Mouse (Mus musculus): Measurements from ENCODE around the gene Hcrtr1. TPM values are rescaled to one million over a fixed set of nuclear protein-coding genes. Genes with fewer than 3 reads are reported as not detected.

Hcrtr1 gene
- polyA plus RNA-seq, 1 experiment from 2014 or later = not detected

DNA sequence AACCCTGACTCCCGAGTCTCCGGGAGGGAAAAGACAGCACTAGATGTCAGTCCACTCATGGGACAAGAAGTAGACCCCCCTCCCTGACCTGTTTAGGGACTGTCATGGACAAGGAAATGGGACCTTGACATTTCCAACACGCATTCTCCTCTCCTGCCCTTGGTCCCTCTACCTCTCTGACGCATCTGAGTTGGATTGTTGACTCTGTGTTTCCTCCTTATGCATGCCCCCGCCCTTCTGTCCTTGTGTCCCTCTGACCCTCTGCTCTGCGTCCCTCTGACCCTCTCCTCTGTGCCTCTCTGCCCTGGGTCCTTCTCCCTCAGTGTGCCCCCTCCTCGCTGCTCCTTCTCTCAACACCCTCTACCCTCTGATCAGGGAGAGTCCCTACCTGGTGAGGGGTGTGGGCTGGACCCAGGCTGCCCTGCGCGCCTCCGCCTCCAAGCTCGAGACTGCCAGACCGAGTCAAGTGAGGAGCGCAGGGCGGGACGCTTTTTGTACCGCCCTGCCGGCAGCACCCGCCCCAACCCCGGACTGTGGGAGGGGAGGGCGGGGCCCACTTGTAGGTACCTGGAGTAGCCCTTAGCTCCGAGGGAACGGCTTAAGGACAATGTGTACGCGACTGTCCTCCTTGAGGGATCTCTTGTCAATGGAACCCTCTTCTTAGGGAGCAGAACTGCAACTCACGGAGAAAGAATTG, 35.3 kb upstream of the Hcrtr1 start:
- H3K4me2 ChIP-seq (ENCODE audit: low read depth, low read length) = peak overlapping the region; percentile 67
- peak overlapping the region; percentile 59 for H3K9ac ChIP-seq (replicated peaks)
- H3K4me1 ChIP-seq (ENCODE audit: insufficient read depth) = peaks cover 24% of the 10 kb centered on the region
- peak; percentile 74 for ATAC-seq
- no peaks in the 10 kb centered on the region for H3K36me3 ChIP-seq (replicated peaks; ENCODE audit: insufficient read depth, low read length)
- no peaks in the 10 kb centered on the region for H3K9me3 ChIP-seq (ENCODE audit: low read length)
- 0 out of 2 replicates have a peak, but pooled peaks cover 9% of the 10 kb centered on the region for H3K27me3 ChIP-seq (ENCODE audit: insufficient read depth, low read length)
- TF ChIP-seq EP300 (IDR thresholded peaks at IDR 0.05; ENCODE audit: low read depth) (no peak), CTCF (IDR thresholded peaks at IDR 0.05; ENCODE audit: low read depth) (no peak)
- H3K27ac ChIP-seq (ENCODE audit: low read depth) = peak overlapping the region; percentile 78
- peak overlapping the region; percentile 38 for H3K4me3 ChIP-seq (ENCODE audit: low read depth, low read length)
- WGBS (ENCODE audit: insufficient replicate concordance) = 5% methylated on average over 25 of the region's 25 CpGs
- DNase-seq = peak; percentile 76

DNA sequence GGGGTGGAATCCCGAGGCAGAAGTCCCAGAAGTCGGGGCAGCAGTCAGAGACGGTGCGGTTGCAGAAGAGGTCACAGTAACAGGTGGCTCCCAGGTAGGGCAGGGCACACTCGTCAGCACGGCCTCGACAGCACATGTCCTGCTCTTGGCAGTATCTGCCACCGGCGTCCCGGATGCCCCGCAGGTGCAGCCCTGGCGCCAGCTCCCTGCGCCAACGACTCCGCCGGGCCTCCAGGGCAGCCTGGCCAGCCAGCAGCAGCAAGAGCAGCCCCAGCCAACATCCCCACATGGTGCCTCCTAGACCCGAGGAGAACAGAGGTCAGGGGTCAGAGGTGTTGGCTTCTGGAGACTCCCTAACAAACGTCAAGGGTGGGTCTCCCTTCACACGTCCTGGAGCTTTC, 34.8 kb upstream of the Hcrtr1 start:
- H3K4me1 ChIP-seq (ENCODE audit: insufficient read depth) = peaks cover 24% of the 10 kb centered on the region
- peak overlapping the region; percentile 67 for H3K4me2 ChIP-seq (ENCODE audit: low read depth, low read length)
- no peaks in the 10 kb centered on the region for H3K36me3 ChIP-seq (replicated peaks; ENCODE audit: insufficient read depth, low read length)
- H3K27ac ChIP-seq (ENCODE audit: low read depth) = peak overlapping the region; percentile 78
- WGBS (ENCODE audit: insufficient replicate concordance) = 43% methylated on average over 19 of the region's 19 CpGs
- H3K27me3 ChIP-seq (ENCODE audit: insufficient read depth, low read length) = 0 out of 2 replicates have a peak, but pooled peaks cover 9% of the 10 kb centered on the region
- no peak for DNase-seq
- H3K9me3 ChIP-seq (ENCODE audit: low read length) = no peaks in the 10 kb centered on the region
- TF ChIP-seq CTCF (IDR thresholded peaks at IDR 0.05; ENCODE audit: low read depth) = no peak
- no peak for TF ChIP-seq EP300 (IDR thresholded peaks at IDR 0.05; ENCODE audit: low read depth)
- H3K4me3 ChIP-seq (ENCODE audit: low read depth, low read length) = peak overlapping the region; percentile 38
- peak overlapping the region; percentile 59 for H3K9ac ChIP-seq (replicated peaks)
- no peak for ATAC-seq

DNA sequence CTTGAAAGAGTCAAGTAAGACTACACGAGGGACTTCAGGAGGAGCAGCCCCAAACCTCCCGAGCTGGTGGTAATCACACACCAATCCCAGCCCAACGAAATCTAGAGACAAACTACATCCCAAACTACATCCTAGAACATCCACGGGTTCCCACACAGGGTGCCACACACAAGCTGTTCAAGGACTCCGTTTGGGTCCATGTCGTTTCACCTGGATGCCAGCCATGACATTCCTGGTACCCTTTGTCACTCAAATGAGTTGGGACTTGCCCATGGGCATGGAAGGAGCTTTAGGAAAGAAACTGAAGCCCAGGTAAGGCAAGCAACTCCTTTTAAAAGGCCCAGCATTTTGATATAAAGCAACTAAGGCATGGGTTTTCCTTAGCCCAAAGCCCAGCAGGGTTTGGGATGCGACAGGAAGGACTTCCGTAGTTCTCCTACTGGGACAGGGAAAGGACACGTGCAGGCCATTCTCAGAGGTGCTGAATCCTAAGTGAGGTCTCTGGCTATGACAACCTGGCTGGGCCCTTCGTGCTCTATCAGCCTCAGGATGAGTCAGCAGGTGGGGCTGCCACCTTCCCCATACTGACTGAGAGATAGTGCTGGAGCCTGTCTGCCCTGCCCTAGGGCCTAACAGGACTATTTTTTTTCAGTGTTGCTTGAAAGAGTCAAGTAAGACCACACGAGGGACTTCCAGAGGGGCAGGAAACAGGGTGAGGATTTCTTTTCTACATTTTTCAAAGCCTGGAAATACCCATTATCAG, 34.1 kb upstream of the Hcrtr1 start:
- Histone ChIP-seq H3K4me3 (ENCODE audit: low read depth, low read length) (peak overlapping the region; percentile 38), H3K9me3 (ENCODE audit: low read length) (no peaks in the 10 kb centered on the region), H3K4me2 (ENCODE audit: low read depth, low read length) (peak overlapping the region; percentile 67), H3K27ac (ENCODE audit: low read depth) (peak overlapping the region; percentile 78), H3K36me3 (replicated peaks; ENCODE audit: insufficient read depth, low read length) (no peaks in the 10 kb centered on the region), H3K27me3 (ENCODE audit: insufficient read depth, low read length) (0 out of 2 replicates have a peak, but pooled peaks cover 9% of the 10 kb centered on the region), H3K4me1 (ENCODE audit: insufficient read depth) (peaks cover 28% of the 10 kb centered on the region), H3K9ac (replicated peaks) (peak overlapping the region; percentile 59)
- DNase-seq (no peak), ATAC-seq (peak; percentile 40; the same call in 1 of the 2 replicates)
- TF ChIP-seq EP300 (IDR thresholded peaks at IDR 0.05; ENCODE audit: low read depth) = no peak
- TF ChIP-seq CTCF (IDR thresholded peaks at IDR 0.05; ENCODE audit: low read depth) = no peak
- 59% methylated on average over 11 of the region's 11 CpGs for WGBS (ENCODE audit: insufficient replicate concordance)

DNA sequence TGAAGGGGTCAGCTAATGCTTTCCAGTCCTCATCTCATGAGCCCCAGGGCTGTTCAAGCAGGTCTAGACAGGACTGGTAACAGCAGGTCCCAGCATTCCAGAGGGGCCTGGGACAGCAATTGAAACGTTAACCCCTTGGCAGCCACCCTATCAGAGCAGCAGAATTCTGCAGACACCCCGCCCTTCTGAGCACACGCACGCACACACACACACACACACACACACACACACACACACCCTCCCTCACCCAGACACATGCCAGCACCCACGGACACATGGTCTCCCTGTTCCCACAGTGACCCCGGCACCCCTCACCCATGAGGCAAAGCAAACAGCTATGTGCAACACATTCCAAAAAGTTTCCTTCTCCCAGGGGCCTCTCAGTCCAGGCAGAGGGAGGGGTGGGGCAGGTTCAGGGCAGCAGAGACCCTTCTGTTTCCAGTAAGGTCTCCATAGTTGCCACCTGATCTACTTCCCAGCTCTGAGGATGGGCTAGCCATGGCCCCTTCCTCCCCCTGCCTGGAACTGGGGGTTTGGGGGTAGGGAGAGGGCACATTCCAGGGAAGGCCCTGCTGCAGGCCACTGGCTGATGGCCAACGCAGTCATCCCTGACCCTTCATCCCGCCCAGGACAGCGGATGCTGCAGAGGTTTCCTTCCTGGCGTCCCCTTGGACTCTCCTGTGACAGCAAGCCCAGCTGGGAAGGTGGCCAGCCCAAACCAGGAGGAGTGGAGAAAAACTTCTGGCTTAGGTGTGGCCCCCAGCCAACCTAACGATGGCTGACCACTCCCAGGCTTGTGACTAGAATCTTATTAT, 33.0 kb upstream of the Hcrtr1 start:
- no peak overlapping the region for H3K9ac ChIP-seq (replicated peaks)
- no peaks in the 10 kb centered on the region for H3K36me3 ChIP-seq (replicated peaks; ENCODE audit: insufficient read depth, low read length)
- ATAC-seq (no peak), DNase-seq (peak; percentile 51)
- peak overlapping the region; percentile 16; the same call in 1 of the 2 replicates for H3K27ac ChIP-seq (ENCODE audit: low read depth)
- H3K9me3 ChIP-seq (ENCODE audit: low read length) = no peaks in the 10 kb centered on the region
- TF ChIP-seq CTCF (IDR thresholded peaks at IDR 0.05; ENCODE audit: low read depth) = no peak
- no peak for TF ChIP-seq EP300 (IDR thresholded peaks at IDR 0.05; ENCODE audit: low read depth)
- H3K4me3 ChIP-seq (ENCODE audit: low read depth, low read length) = 0 out of 2 replicates have a peak overlapping the region, but pooled peaks have one; percentile 38
- H3K27me3 ChIP-seq (ENCODE audit: insufficient read depth, low read length) = 0 out of 2 replicates have a peak, but pooled peaks cover 9% of the 10 kb centered on the region
- peak overlapping the region; percentile 67; the same call in 1 of the 2 replicates for H3K4me2 ChIP-seq (ENCODE audit: low read depth, low read length)
- peaks cover 35% of the 10 kb centered on the region for H3K4me1 ChIP-seq (ENCODE audit: insufficient read depth)
- 60% methylated on average over 9 of the region's 11 CpGs for WGBS (ENCODE audit: insufficient replicate concordance)

DNA sequence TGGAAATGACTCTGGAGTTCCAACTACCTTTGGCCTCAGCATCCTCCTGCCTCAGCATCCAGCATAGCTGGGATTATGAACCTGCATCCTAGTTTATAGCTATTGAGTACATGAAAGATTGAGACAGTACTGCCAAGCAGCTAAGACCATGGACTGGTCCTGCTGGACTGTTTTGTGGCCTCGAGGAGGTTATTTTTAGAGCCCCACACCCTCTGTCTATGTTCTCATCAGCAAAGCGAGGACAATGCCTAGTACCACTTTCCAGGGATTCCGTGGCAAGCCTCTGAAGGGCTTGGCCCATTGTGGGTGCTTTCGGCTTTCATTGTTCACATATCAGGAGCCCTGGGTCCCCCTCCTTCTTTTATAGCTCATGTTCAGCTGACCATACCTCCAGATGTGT, 31.2 kb upstream of the Hcrtr1 start:
- Histone ChIP-seq H3K27ac (ENCODE audit: low read depth) (no peak overlapping the region), H3K36me3 (replicated peaks; ENCODE audit: insufficient read depth, low read length) (peaks cover 7% of the 10 kb centered on the region), H3K9ac (replicated peaks) (no peak overlapping the region), H3K27me3 (ENCODE audit: insufficient read depth, low read length) (peaks cover 5% of the 10 kb centered on the region; the same call in 1 of the 2 replicates), H3K4me2 (ENCODE audit: low read depth, low read length) (no peak overlapping the region), H3K4me3 (ENCODE audit: low read depth, low read length) (no peak overlapping the region), H3K9me3 (ENCODE audit: low read length) (no peaks in the 10 kb centered on the region), H3K4me1 (ENCODE audit: insufficient read depth) (peaks cover 30% of the 10 kb centered on the region)
- DNase-seq = no peak
- ATAC-seq = no peak
- 77% methylated on average over 4 of the region's 4 CpGs for WGBS (ENCODE audit: insufficient replicate concordance)
- TF ChIP-seq EP300 (IDR thresholded peaks at IDR 0.05; ENCODE audit: low read depth) (no peak), CTCF (IDR thresholded peaks at IDR 0.05; ENCODE audit: low read depth) (no peak)
